Mouse (Mus musculus): ENCODE data around the gene Mrpl22.

DNA sequence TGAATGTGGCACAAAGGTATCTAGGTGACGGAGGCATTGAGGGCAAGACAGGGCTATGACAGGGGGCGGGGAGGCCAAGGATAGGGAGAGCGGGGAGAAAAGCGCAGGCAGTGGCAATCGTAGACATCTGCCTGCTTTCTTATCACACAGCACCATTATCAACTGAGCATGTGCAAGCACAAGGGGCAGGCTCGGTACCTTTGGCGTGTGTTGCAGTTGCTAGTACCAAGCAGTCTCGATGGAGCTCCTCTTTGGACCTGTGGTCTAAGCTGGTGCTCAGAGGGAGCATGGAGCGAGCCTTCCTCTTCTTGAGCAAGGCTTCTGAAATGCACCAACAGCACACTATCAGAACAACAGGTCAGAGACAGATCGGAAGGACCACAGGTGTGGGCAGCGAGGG, 32.6 kb upstream of the Mrpl22 start:
- no peak for TF ChIP-seq CTCF (IDR thresholded peaks at IDR 0.05; ENCODE audit: borderline replicate concordance, insufficient read depth, low read depth, low read length)
- TF ChIP-seq POLR2A (IDR thresholded peaks at IDR 0.05; ENCODE audit: borderline replicate concordance, insufficient read depth, low read length): no peak
